Mouse (Mus musculus) thymus, adult 2 months (tissue): ENCODE measurements at regions not wholly inside any gene's neighbourhood (a gene's known extent, or its start where the extent isn't known, plus 50 kb on each side); places are given as distances from the start of the nearest gene placed in this dataset.

Experiments
- DNase-seq: peaks from one replicate; pipeline ENCODE4 v3.0.0; 2021
- H3K27ac ChIP-seq: fragments of 200-500 bp; 2 replicates; pipeline ENCODE4 v1.5.1; 2012; ENCODE audit warnings: low read length, control low read depth; ENCODE audit not compliant: control insufficient read depth, insufficient read depth
- H3K27me3 ChIP-seq: fragments of 200-500 bp; 2 replicates; pipeline ENCODE4 v1.6.1; 2012; ENCODE audit warnings: mild to moderate bottlenecking, low read length, moderate library complexity, mixed read lengths; ENCODE audit not compliant: control insufficient read depth, insufficient read depth
- H3K36me3 ChIP-seq: fragments of 200-500 bp; 2 replicates; pipeline ENCODE4 v1.6.1; 2012; ENCODE audit warnings: mild to moderate bottlenecking, low read length, moderate library complexity; ENCODE audit not compliant: control insufficient read depth, insufficient read depth
- H3K4me1 ChIP-seq: fragments of 200-500 bp; replicated peaks from 2 replicates; pipeline ENCODE4 v1.6.1; 2012; ENCODE audit warnings: low read length; ENCODE audit not compliant: control insufficient read depth, insufficient read depth
- H3K4me3 ChIP-seq: fragments of 200-500 bp; 2 replicates; pipeline ENCODE4 v1.5.1; 2012; ENCODE audit warnings: mild to moderate bottlenecking, low read length, control low read depth, moderate library complexity; ENCODE audit not compliant: control insufficient read depth, insufficient read depth
- CTCF ChIP-seq: fragments of 200-500 bp; IDR thresholded peaks from 2 replicates; pipeline ENCODE4 v1.5.1; 2012; ENCODE audit warnings: mild to moderate bottlenecking, control low read depth, low read length, moderate library complexity, borderline replicate concordance; ENCODE audit not compliant: control insufficient read depth, poor library complexity, insufficient read depth; ENCODE audit errors: extremely low read depth
- POLR2A ChIP-seq: fragments of 200-500 bp; IDR thresholded peaks from 2 replicates; pipeline ENCODE4 v1.6.1; 2012; ENCODE audit warnings: mild to moderate bottlenecking, low read length, control low read depth, moderate library complexity; ENCODE audit not compliant: control insufficient read depth, poor library complexity, insufficient read depth; ENCODE audit errors: extremely low read depth
- WGBS: fragments of 180-500 bp; shearing (Covaris S2); methylation state at CpG from one replicate; pipeline ENCODE4 v1.1.7; 2018; 5-methylcytosine and 5-hydroxymethylcytosine counted together

DNA sequence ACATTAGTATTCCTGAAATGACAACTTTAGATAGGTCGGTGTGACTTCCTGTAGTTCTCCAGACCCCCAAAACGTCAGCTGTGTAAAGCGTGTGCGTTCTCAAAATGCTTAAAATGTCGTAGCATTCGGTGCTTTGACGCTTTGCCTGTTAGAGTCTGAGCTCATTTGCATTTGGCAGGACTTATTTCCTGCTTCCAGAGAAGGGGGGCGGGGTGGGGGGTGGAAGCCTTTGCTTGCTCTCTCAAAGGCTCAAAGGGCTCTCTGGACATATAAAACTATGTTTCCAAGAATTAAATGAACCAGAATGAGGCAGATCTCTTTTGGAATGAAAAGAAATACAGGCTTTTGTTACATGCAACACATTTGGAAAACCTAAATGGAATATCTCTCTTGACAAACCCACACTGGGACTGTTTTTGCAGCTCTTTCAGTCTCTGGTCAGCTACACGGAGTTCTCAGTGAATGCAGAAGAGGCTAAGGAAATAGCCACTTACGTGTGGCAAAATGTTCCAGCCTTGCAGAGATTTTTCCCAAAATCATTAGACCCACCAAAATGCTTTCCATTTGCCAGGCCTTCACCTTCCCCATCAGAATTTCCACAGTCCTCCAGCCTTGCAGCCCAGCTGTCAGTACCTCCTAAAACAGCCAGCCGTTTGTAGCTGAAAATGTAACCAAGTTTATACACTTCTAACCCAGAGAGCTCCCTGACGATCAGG lies 163.4 kb downstream of the Spry2 start:
- TF ChIP-seq CTCF (no peak), POLR2A (no peak)
- H3K4me1 ChIP-seq, result peaks cover 5% of the 10 kb centered on the region
- H3K4me3 ChIP-seq, result no peak overlapping the region
- peak; percentile 37 for DNase-seq
- H3K27ac ChIP-seq, result no peak overlapping the region; the same call in 1 of the 2 replicates
- WGBS, result 24% methylated on average over 12 of the region's 12 CpGs
- H3K27me3 ChIP-seq, result no peaks in the 10 kb centered on the region
- no peaks in the 10 kb centered on the region for H3K36me3 ChIP-seq

DNA sequence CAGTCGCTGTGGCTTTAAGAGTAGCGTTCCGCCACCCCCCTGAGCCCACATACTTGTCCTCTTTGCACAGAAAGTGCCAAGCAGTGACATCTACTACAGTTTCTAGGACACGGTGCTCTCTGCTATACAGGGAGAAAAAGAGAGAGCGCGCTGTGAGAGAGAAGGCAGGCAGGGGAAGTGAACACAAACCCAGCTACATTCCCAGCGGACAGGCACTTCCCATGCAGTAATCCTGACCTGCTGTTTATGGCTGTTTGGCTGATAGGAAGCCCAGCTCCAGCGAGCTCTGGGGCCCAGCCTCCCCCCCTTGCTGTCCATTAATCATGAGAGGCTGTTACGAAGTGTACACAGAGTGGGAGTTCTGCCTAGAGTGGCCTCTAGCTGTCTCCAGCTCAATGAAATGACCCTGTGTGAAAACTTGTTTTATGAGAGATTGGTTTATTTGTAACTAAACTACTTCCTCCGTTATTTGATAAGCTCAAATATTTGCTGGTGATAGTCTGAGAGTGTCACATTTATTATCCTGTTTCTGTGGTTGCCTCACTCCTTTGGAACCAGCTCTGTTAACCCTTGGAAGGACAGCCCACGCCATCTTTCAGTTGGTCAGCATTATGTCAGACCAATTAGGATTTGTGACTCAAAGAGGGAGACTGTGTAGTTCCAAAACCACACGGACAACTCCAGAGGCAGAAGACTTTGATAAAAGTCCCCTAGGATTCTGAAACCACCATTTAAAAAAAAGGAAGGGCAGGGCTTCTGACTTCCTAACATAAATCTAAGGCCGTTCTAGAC lies 164.2 kb downstream of the Spry2 start:
- Histone ChIP-seq H3K4me1 (peaks cover 5% of the 10 kb centered on the region), H3K36me3 (no peaks in the 10 kb centered on the region), H3K27ac (peak overlapping the region; percentile 78), H3K4me3 (peak overlapping the region; percentile 47), H3K27me3 (no peaks in the 10 kb centered on the region)
- TF ChIP-seq CTCF (no peak), POLR2A (no peak)
- 2% methylated on average over 13 of the region's 13 CpGs for WGBS
- DNase-seq, result peak; percentile 36

DNA sequence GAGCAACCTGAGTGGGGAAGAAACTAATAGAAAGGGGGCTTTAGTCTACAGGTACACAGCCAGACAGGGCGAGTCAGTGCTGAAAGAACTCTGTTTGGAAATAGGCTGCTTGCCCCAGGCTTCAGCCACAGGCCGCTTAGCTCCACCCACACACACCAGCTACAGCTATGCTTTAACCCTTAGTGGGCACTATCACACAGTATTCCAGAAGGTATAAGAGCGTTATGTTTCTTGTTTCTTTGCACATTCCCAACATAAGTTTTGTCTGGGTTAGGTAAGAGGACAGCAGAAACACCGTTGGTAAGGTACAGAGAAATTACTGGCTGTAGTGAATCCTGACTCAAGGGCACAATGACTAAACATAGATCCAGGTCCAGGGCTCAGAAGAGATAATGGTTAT lies 165.8 kb downstream of the Spry2 start:
- H3K27ac ChIP-seq, result no peak overlapping the region

DNA sequence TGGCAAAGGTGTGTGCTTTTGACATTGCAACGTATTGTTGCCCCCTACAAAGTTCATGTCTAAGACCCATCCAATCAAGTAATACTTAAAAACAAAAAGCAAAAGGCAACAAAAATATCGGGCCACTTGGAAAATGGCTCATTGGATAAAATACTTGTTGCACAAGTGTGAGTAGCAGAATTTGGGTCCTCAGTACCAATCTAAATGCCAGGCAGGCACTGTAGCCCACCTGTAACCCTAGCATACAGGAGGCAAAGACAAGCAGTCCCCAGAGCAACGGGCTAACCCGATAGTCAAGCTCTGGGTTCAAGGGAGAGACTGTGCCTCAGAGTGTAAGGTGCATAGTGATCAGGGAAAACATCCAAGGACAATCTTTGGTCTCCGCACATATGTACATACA lies 167.8 kb downstream of the Spry2 start:
- Histone ChIP-seq H3K27ac (no peak overlapping the region), H3K36me3 (no peaks in the 10 kb centered on the region), H3K4me1 (peaks cover 5% of the 10 kb centered on the region), H3K27me3 (no peaks in the 10 kb centered on the region), H3K4me3 (no peak overlapping the region)
- 95% methylated on average over 5 of the region's 5 CpGs for WGBS
- TF ChIP-seq POLR2A (no peak), CTCF (no peak)
- no peak for DNase-seq

More for the DNA sequence above, 165.8 kb downstream of the Spry2 start:
- Histone ChIP-seq H3K4me3 (no peak overlapping the region), H3K27me3 (no peaks in the 10 kb centered on the region), H3K4me1 (peaks cover 5% of the 10 kb centered on the region), H3K36me3 (no peaks in the 10 kb centered on the region)
- no peak for TF ChIP-seq CTCF
- TF ChIP-seq POLR2A, result no peak
- no peak for DNase-seq
- WGBS, result 36% methylated on average over 4 of the region's 4 CpGs

DNA sequence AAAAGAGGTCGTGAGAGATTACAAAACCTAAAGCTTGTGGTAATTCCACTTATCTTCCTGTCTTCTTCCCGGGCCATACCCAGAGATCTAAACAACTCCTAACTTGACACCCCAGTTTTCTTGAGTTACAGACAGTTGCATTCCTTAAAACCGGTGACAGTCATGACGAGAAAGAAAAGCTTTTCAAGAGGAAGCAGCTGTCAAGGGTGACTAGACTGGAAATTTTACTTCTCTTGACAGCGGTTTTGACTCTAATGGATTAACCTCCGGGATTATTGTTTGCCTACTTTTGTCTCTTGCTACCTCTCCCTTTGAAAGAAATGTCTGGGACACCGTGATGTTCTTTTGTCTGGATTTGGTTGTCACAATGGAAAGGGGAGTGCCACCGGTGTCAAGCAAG lies 170.9 kb downstream of the Spry2 start:
- H3K27ac ChIP-seq, result no peak overlapping the region
- no peak overlapping the region for H3K4me3 ChIP-seq
- H3K4me1 ChIP-seq, result no peaks in the 10 kb centered on the region
- no peak for DNase-seq
- no peaks in the 10 kb centered on the region for H3K27me3 ChIP-seq
- 15% methylated on average over 8 of the region's 8 CpGs for WGBS
- TF ChIP-seq POLR2A, result no peak
- no peak for TF ChIP-seq CTCF
- H3K36me3 ChIP-seq, result no peaks in the 10 kb centered on the region

DNA sequence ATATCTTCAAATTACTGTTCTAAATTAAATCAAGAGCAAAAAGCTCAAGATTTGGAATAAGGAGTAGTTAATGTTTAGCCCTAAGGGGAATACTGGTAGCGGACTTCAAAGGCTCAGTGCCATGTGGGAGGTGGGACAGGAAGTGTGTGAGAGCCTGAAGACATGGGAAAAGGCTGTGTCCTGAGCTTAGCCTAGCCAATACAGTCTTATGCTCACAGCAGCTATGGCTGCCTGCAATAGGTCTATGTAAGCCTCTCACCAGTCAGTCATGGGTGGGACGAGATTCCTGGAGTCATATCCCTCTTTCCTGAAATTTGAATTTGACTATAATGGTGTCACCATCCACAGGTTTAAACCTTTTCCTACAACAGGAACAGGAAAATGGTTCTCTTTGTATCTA lies 173.7 kb downstream of the Spry2 start:
- no peak overlapping the region for H3K27ac ChIP-seq
- no peaks in the 10 kb centered on the region for H3K27me3 ChIP-seq
- TF ChIP-seq POLR2A (no peak), CTCF (no peak)
- no peak overlapping the region for H3K4me3 ChIP-seq
- no peaks in the 10 kb centered on the region for H3K36me3 ChIP-seq
- 92% methylated on average over 2 of the region's 2 CpGs for WGBS
- H3K4me1 ChIP-seq, result no peaks in the 10 kb centered on the region
- no peak for DNase-seq
